Mouse (Mus musculus) left cerebral cortex, postnatal 10 days (tissue): ENCODE measurements at regions not wholly inside any gene's neighbourhood (a gene's known extent, or its start where the extent isn't known, plus 50 kb on each side); places are given as distances from the start of the nearest gene placed in this dataset.

ENCODE experiments used
- DNase-seq, 2 experiments: peaks; one replicate each; pipeline ENCODE4 v3.0.0; 2021 to 2022; ENCODE audit warnings: low spot score in 2 of 2, mixed read lengths in 1 of 2; ENCODE audit errors: extremely low spot score in 1 of 2
- intact Hi-C: fragments of 180-260 bp; cut with DNase I; formaldehyde crosslinking; loops from one replicate; pipeline ENCODE4 v1.15.1; 2025

DNA sequence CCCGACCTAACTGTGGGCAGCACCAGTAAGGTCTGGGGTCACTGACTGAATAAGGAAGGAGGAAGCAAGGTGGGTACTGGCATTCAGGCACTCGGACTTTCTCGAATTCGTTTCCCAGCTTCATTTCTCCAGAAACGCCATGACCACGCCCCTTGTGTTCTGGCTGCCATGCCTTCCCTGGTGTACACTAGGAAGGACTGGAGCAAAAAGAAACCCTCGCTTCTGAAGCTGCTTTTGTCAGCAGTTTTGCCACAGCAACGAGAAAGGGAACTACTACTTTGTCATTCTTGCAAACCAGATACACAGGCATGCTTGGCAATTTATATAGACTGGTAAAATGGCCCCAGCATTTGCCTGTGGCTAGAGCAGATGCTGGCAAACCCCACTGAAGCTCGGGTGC lies 869.0 kb downstream of the Tmem114 start:
- DNase-seq = no peak
- intact Hi-C loops = no loop called here

GRCm38 (mm10) chr16:7549568-7549967 lies 875.4 kb downstream of the Tmem114 start:
- intact Hi-C loops = no loop called here
- peak in 1 of 2 experiments; percentile 28 for DNase-seq

DNA sequence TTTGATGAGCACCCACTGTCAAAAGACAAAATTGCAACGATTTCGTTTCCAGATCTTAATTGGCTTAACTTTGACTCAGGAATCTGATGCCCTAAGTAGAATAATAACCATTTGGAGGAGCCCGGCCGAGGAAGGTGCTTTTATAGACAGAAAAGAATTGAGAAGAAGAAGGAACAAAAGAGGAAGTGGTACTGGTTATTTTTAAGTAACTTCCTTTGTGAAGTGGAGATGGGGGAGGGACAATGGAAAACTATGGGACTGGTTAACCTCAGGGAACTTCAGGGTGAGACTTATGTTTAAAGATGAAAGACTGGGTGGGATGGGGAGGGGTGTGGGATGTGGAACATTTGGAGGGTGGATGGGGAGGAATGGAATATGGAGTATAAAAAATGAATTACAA lies 880.9 kb downstream of the Tmem114 start:
- DNase-seq = no peak
- intact Hi-C loops = no loop called here

DNA sequence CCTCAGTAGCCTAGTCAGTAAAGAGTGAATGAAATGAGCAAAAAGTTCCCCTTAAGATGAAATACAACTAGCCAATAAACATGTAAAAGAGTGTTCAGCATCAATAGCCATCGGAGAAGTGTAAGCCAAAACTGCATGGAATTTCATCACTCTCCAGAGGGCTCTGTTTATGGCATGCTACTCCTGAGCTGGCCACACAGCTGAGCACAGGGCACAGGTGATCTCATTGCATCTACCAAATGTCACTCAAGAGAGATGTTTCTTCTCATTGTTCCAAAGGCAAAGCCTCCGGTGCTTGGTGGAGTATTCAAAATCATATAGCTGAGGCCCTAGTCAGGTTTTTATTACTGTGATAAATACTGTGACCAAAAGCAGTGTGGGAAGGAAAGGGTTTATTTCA lies 895.1 kb downstream of the Tmem114 start:
- intact Hi-C loops = no loop called here
- DNase-seq = no peak

DNA sequence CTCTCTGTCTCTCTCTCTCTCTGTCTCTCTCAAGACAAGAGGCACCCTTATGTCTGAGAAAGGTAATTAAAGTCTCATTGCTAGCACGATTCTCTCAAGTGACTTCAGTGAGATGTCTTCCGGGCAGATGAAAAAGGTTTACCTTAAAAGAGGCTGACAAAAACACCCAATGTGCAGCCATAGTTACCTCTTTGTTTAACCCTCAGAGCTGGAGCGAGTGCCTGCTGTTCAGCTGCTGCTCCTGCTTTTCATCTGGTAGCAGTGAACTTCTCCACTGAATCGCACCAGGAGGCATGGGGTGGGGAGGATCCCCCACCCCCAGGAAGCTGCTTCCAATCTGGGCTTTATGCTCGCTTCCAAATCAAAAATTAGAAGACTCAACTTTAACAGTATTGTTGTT lies 896.0 kb downstream of the Tmem114 start:
- intact Hi-C loops = no loop called here
- no peak for DNase-seq

DNA sequence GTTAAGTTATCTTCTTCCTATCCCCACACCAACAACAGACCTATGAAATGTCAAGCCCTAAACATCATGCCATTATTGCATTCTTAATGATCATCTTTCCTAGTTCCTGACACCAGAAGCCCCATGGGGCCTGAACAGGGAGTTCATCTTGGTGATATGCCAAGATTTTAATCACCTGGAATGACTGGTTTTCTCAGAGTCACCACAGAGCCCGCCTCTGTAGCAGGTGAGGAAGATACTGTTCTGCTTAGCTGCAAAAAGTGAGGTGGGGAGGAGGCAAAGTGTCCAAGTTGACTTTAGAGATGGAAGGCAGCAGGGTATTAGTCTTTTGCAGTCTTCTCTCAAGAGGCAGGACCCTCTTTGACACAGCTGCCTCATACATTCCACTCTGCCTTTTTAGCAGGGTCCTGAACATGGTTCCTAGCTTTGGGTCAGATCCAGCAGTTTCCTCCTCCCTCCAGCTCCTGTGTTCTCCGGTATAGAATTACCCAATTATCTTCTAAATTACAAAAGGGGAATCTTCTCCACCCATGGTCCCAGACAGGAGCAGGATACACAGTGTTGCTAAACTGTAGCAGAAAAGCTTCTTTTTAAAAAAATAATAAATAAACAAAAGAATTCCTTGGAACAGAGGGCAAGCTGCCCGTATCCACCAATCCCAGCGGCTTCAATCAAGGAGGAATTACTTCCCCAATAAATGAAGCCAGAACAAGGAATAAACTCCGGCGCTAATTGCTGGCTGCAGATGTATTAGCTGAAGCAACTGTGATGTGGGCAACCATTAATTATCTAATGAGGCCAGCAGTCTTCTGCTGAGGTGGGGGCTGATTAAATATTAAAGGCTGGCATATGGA lies 896.8 kb downstream of the Tmem114 start:
- intact Hi-C loops = no loop called here
- DNase-seq = no peak

GRCm38 (mm10) chr16:7518711-7519110 lies 906.2 kb downstream of the Tmem114 start:
- no peak for DNase-seq
- intact Hi-C loops = no loop called here
